Mouse (Mus musculus): ENCODE measurements around the gene Bmt2. TPM values are rescaled to one million over a fixed set of nuclear protein-coding genes. Genes with fewer than 3 reads are reported as not detected.

Gene Bmt2
- 19.4 and 21.7 TPM in 2 replicates for polyA plus RNA-seq (2011; ENCODE audit: insufficient read length, low read depth, missing spikeins)

DNA sequence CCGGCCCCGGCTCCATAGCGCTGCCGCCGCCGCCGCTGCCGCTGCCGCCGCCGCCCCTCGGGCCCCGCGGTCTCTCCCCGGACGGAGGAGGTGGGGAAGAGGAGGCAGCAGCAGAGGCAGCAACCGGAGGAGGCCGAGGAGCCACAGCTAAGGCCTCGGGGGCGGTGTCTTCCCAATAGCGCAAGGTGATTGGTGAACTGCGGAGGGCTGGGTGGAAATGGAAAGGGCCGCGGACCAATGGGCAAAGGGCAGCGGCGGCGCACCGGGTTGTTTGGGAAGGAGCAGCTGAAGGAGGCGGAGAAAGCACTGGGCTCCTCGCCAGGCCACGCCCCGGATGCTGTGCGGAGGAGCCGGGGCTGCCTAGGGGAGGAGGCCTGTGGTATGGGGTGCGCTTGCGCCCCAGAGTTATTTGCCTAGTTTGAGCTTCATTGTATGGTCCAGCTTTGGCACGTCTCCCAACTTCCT lies at the start of gene Bmt2:
TSS of gene Bmt2 (minus strand) at position 149 of the 465 bp plus-strand sequence.
- Histone ChIP-seq H3K4me3 (ENCODE audit: insufficient read depth, low read length) (peak within 1 kb of the TSS; percentile 74), H3K4me1 (ENCODE audit: control insufficient read depth, insufficient read depth, low read length) (no peaks in the 10 kb centered on the region), H3K27ac (ENCODE audit: insufficient read depth, low read length) (peak within 1 kb of the TSS; percentile 55; the same call in 1 of the 2 replicates)
- peak; percentile 80 for TF ChIP-seq POLR2A (IDR thresholded peaks at IDR 0.05; ENCODE audit: low read depth, low read length)
- no peak for TF ChIP-seq CTCF (IDR thresholded peaks at IDR 0.05; ENCODE audit: borderline replicate concordance, insufficient read depth, low read length)

DNA sequence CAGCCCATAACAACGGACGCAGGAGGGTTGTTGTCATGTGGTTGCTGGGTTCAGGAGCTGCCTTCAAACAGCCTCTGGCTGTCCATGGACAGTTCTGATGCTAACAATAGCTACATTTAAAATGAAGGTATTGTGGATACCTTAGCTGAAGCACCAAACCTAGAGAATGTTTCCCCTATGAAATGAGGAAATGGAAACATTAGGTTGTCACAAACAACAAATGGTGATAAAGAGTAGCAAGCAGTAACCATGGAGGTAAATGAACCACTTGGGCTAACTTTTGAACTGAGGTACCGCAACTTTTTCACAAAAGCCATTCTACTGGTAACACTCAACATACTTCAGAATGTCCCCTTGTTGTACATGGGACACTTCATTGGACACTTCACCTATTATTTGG lies 44.4 kb upstream of the Bmt2 start:
- H3K4me1 ChIP-seq (ENCODE audit: control insufficient read depth, insufficient read depth, low read length): no peaks in the 10 kb centered on the region
- H3K27ac ChIP-seq (ENCODE audit: insufficient read depth, low read length): no peak overlapping the region
- TF ChIP-seq POLR2A (IDR thresholded peaks at IDR 0.05; ENCODE audit: low read depth, low read length): no peak
- TF ChIP-seq CTCF (IDR thresholded peaks at IDR 0.05; ENCODE audit: borderline replicate concordance, insufficient read depth, low read length): no peak
- no peak overlapping the region for H3K4me3 ChIP-seq (ENCODE audit: insufficient read depth, low read length)

DNA sequence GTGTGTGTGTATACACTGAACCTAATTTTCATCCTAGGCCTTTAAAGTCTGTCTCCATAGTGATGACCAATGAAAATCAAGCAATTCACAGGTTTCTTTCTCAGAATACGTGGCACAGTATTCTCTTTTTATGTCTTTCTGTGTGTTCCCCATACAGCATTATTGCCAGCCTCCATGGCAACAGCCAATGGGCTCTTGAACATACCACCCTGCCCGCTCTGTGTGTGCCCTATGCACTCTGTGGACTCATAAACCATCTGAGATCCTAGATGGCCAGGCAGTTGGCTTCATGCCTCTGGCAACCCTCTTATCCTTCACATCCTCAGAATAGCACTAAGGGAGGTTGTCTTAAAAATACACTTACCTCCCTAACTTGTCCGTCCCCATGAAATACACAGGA lies 37.1 kb upstream of the Bmt2 start:
- TF ChIP-seq CTCF (IDR thresholded peaks at IDR 0.05; ENCODE audit: borderline replicate concordance, insufficient read depth, low read length) (no peak), POLR2A (IDR thresholded peaks at IDR 0.05; ENCODE audit: low read depth, low read length) (no peak)
- Histone ChIP-seq H3K27ac (ENCODE audit: insufficient read depth, low read length) (no peak overlapping the region), H3K4me1 (ENCODE audit: control insufficient read depth, insufficient read depth, low read length) (no peaks in the 10 kb centered on the region), H3K4me3 (ENCODE audit: insufficient read depth, low read length) (no peak overlapping the region)

DNA sequence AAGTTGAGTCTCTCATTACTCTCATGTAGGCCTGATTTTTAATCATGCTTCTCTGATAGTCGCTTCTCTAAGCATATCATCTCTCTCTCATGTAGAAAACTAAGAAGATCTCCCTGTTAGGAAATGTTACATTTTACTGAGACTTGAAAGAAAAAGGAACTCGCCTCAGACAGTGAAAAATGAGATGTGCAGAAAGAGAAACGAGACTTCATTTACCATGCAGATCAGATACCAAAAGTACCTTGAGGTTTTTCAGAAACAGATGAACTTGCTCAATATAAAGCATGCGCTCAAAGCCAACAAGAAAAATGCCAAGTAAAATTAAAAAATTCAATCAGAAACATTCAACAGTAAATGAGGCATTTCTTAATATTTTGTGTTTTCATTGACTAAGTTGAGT lies 19.1 kb upstream of the Bmt2 start:
- Histone ChIP-seq H3K4me1 (ENCODE audit: control insufficient read depth, insufficient read depth, low read length) (no peaks in the 10 kb centered on the region), H3K4me3 (ENCODE audit: insufficient read depth, low read length) (no peak overlapping the region), H3K27ac (ENCODE audit: insufficient read depth, low read length) (no peak overlapping the region)
- no peak for TF ChIP-seq CTCF (IDR thresholded peaks at IDR 0.05; ENCODE audit: borderline replicate concordance, insufficient read depth, low read length)
- no peak for TF ChIP-seq POLR2A (IDR thresholded peaks at IDR 0.05; ENCODE audit: low read depth, low read length)

DNA sequence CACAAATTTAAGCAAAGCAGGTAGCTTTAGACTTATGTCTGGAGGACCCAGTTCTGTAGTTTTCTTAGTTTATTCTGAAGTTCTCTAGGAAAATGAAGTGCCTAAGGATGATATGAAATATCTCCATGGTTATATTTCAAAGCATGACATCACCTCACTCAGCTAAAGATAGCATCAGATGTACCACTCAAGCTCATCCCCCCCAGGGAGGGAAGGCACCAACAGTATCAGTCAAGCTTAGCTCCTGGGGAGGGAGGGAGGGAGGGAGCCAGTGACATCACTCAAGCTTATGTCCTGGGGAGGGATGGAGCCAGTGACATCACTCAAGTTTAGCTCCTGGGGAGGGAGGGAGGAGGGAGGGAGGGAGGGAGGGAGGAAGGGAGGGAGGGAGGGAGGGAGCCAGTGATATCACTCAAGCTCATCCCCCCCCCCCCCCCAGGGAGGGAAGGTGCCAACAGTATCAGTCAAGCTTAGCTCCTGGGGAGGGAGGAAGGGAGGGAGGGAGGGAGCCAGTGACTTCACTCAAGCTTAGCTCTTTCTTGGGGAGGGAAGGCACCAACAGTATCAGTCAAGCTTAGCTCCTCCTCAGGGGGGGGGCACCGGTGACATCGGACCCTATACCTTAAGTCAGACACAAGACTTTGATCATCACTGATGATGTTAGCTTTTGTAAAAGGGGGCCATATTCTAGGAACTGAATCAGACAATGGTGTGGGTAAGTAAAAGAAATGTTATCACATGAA lies 17.5 kb upstream of the Bmt2 start:
- Histone ChIP-seq H3K4me1 (ENCODE audit: control insufficient read depth, insufficient read depth, low read length) (no peaks in the 10 kb centered on the region), H3K27ac (ENCODE audit: insufficient read depth, low read length) (no peak overlapping the region), H3K4me3 (ENCODE audit: insufficient read depth, low read length) (no peak overlapping the region)
- no peak for TF ChIP-seq POLR2A (IDR thresholded peaks at IDR 0.05; ENCODE audit: low read depth, low read length)
- TF ChIP-seq CTCF (IDR thresholded peaks at IDR 0.05; ENCODE audit: borderline replicate concordance, insufficient read depth, low read length): no peak

DNA sequence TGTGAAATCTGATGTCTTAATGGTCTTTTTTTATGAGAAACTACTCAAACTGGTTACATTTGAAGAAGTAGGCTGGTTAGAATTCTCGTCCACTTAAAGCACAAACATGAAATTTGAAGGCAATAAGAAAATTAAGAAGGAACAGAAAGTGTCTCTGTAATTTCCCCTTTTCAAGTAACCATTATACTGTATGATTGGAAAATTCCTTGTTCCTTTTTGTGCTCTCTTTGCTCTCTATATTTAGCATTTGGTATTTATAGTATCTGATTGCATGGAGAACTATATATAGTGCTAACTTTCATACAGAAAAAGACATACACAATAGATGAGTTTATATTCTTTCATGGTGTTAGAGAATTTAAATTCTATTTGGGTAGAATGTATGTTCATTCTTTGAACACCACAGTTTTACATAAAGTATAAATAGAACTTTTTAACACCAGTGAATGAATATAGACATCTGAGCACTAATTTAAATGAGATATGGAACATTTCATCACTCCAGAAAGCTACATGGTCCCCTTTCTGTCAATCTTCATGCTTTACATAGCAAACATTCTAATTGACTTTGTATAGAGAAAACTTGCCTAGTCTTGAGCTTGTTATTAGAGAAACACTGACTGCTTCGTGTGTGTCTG lies 14.0 kb upstream of the Bmt2 start:
- TF ChIP-seq CTCF (IDR thresholded peaks at IDR 0.05; ENCODE audit: borderline replicate concordance, insufficient read depth, low read length) (no peak), POLR2A (IDR thresholded peaks at IDR 0.05; ENCODE audit: low read depth, low read length) (no peak)
- Histone ChIP-seq H3K27ac (ENCODE audit: insufficient read depth, low read length) (no peak overlapping the region), H3K4me3 (ENCODE audit: insufficient read depth, low read length) (no peak overlapping the region), H3K4me1 (ENCODE audit: control insufficient read depth, insufficient read depth, low read length) (no peaks in the 10 kb centered on the region)

DNA sequence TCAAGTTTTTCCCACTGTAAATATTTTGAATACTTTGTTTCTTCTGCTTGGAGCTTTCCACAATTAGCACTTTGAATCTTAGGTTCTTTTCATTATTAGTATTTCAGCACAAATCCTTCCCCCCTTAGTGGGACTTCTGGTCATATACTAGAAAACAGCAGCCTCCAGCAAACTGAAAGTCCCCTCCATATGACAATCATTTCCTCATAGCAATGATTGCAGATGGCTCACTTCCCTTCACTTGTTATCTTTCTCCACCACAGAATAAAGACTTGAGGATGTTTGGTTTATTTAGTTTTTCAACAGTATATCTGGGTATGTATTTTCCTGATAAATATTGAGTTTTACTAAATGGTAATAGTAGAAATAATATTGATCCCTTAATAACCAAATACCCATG lies 12.6 kb upstream of the Bmt2 start:
- Histone ChIP-seq H3K4me3 (ENCODE audit: insufficient read depth, low read length) (no peak overlapping the region), H3K4me1 (ENCODE audit: control insufficient read depth, insufficient read depth, low read length) (no peaks in the 10 kb centered on the region), H3K27ac (ENCODE audit: insufficient read depth, low read length) (no peak overlapping the region)
- TF ChIP-seq CTCF (IDR thresholded peaks at IDR 0.05; ENCODE audit: borderline replicate concordance, insufficient read depth, low read length) (no peak), POLR2A (IDR thresholded peaks at IDR 0.05; ENCODE audit: low read depth, low read length) (no peak)

DNA sequence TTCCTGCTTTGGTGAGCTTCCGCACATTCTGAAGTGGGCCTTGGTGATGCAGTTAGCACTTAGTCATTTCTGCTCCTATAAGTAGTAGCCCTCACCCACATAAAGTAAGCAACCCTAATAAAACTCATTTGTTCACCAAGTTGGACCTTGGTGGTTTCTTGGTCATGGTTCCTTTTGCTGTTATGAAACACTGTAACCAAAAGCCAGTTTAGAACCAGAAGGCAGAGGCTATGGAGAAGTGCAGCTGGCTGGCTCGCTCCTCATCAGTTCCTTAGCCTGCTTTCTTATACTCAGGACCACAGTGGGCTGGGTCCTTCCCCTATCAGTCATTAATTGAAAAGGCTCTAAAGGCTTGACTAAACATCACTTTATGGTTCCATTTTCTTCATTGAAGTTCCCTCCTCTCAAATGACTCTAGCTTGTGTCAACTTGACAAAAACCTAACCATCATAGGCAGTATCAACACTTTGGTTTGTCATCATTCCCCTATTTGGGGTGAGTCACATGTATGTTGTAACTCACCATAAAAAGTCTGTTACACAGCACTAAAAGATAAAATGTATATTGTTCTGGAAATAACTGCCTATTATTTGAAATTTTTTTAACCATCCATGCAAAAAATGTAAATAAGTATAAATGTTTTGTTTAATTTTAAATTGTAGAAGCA lies 6.3 kb upstream of the Bmt2 start:
- no peak for TF ChIP-seq CTCF (IDR thresholded peaks at IDR 0.05; ENCODE audit: borderline replicate concordance, insufficient read depth, low read length)
- TF ChIP-seq POLR2A (IDR thresholded peaks at IDR 0.05; ENCODE audit: low read depth, low read length): no peak
- Histone ChIP-seq H3K27ac (ENCODE audit: insufficient read depth, low read length) (no peak overlapping the region), H3K4me3 (ENCODE audit: insufficient read depth, low read length) (no peak overlapping the region), H3K4me1 (ENCODE audit: control insufficient read depth, insufficient read depth, low read length) (no peaks in the 10 kb centered on the region)

DNA sequence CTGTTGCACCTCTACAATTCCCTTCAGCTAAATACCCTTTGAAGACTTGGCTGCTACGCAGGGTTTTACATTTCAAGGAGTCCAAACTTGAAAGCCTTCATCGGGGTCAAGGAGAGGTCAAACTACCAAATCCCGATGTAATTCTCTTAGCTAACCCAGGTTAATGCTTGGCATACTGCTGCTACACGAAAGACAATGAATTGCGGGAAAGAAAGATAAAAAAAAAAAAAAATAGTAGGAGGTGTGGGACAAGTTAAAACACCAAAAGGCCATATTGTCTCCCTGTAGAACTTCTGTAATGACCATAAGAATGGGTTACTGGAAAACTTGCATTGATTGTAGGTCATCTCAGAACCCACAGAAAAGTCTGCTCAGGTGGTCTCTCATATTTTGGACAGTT lies 583 bp upstream of the Bmt2 start:
- no peak overlapping the region for H3K27ac ChIP-seq (ENCODE audit: insufficient read depth, low read length)
- peak overlapping the region; percentile 24 for H3K4me3 ChIP-seq (ENCODE audit: insufficient read depth, low read length)
- no peak for TF ChIP-seq CTCF (IDR thresholded peaks at IDR 0.05; ENCODE audit: borderline replicate concordance, insufficient read depth, low read length)
- TF ChIP-seq POLR2A (IDR thresholded peaks at IDR 0.05; ENCODE audit: low read depth, low read length): no peak
- no peaks in the 10 kb centered on the region for H3K4me1 ChIP-seq (ENCODE audit: control insufficient read depth, insufficient read depth, low read length)
